Mouse (Mus musculus) ovary, postnatal 36 days (tissue): ENCODE measurements around the gene Slc22a6.

Experiments used
- DNase-seq: peaks from one replicate; pipeline ENCODE4 v3.0.0; 2022; ENCODE audit warnings: low spot score, mixed read lengths

The Slc22a6 gene

GRCm38 (mm10) chr19:8617904-8618303 is at the start of gene Slc22a6:
TSS of gene Slc22a6 (plus strand) at chr19:8618039.
- DNase-seq = no peak

GRCm38 (mm10) chr19:8569453-8569863 is 48.4 kb upstream of the Slc22a6 start:
- DNase-seq = peak; percentile 40

- no peak for DNase-seq
Observed at GRCm38 (mm10) chr19:8570341-8571040, 47.3 kb upstream of the Slc22a6 start.

- no peak for DNase-seq
Observed at GRCm38 (mm10) chr19:8571746-8572145, 46.1 kb upstream of the Slc22a6 start.

- DNase-seq = no peak
Observed at GRCm38 (mm10) chr19:8572485-8572884, 45.4 kb upstream of the Slc22a6 start.

- no peak for DNase-seq
Observed at GRCm38 (mm10) chr19:8577432-8577831, 40.4 kb upstream of the Slc22a6 start.

- peak; percentile 48 for DNase-seq
Observed at GRCm38 (mm10) chr19:8578293-8578969, 39.4 kb upstream of the Slc22a6 start.

- DNase-seq = no peak
Observed at GRCm38 (mm10) chr19:8578970-8579342, 38.9 kb upstream of the Slc22a6 start.

GRCm38 (mm10) chr19:8585298-8585697 is 32.5 kb upstream of the Slc22a6 start:
- DNase-seq = no peak

GRCm38 (mm10) chr19:8585899-8586298 is 31.9 kb upstream of the Slc22a6 start:
- no peak for DNase-seq

GRCm38 (mm10) chr19:8586350-8586749 is 31.5 kb upstream of the Slc22a6 start:
- DNase-seq = no peak

- DNase-seq = no peak
Observed at GRCm38 (mm10) chr19:8587315-8587714, 30.5 kb upstream of the Slc22a6 start.

- DNase-seq = no peak
Observed at GRCm38 (mm10) chr19:8590954-8591353, 26.9 kb upstream of the Slc22a6 start, which contains the start of gene Slc22a8. TSS of gene Slc22a8 (plus strand) at chr19:8591254.

- DNase-seq = no peak
Observed at GRCm38 (mm10) chr19:8592155-8592554, 25.7 kb upstream of the Slc22a6 start.

GRCm38 (mm10) chr19:8592873-8593408 is 24.9 kb upstream of the Slc22a6 start:
- no peak for DNase-seq

- no peak for DNase-seq
Observed at GRCm38 (mm10) chr19:8593833-8594232, 24.0 kb upstream of the Slc22a6 start.

GRCm38 (mm10) chr19:8594518-8594917 is 23.3 kb upstream of the Slc22a6 start:
- no peak for DNase-seq

GRCm38 (mm10) chr19:8597269-8597668 is 20.6 kb upstream of the Slc22a6 start:
- no peak for DNase-seq

GRCm38 (mm10) chr19:8599229-8599628 is 18.6 kb upstream of the Slc22a6 start:
- no peak for DNase-seq

- no peak for DNase-seq
Observed at GRCm38 (mm10) chr19:8601922-8602321, 15.9 kb upstream of the Slc22a6 start.

GRCm38 (mm10) chr19:8602914-8603313 is 14.9 kb upstream of the Slc22a6 start:
- DNase-seq = no peak

- DNase-seq = no peak
Observed at GRCm38 (mm10) chr19:8604536-8605240, 13.2 kb upstream of the Slc22a6 start.

GRCm38 (mm10) chr19:8605241-8605558 is 12.6 kb upstream of the Slc22a6 start:
- DNase-seq = no peak
